Mouse (Mus musculus): ENCODE results near the gene Lrrc20. TPM values are rescaled to one million over a fixed set of nuclear protein-coding genes. Genes with fewer than 3 reads are reported as not detected.
"Not testable (repeated sequence)": the region's sequence is repeated elsewhere in the genome, so short reads cannot be mapped to it uniquely, and the experiment has no call there.

Gene Lrrc20
- polyA plus RNA-seq, 1 experiment from 2014 or later, result 5.3 TPM

DNA sequence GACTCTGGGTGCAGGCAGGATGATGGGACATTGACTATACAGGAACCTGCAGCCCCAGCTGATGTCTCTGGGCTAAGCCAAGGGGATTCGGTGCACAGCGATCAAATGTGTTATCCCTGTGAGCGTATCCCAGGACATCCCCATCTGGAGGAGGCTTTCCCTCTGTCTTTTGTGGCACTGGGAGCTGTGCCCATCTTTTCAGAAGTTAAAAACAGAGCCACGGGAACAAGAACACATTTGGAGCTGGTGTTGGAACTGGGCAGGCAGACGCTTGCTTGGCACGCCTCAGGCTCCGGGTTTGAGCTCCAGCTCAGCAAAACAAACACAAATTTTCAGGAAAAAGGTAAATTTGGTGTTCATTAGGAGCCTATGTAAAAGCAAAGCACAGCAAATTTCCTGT, 122.4 kb downstream of the Lrrc20 start:
- 0 out of 2 replicates have a peak, but pooled peaks cover 3% of the 10 kb centered on the region for H3K27me3 ChIP-seq (ENCODE audit: control insufficient read depth, insufficient read depth, low read length)
- H3K9ac ChIP-seq (replicated peaks; ENCODE audit: low read depth, low read length), result no peak overlapping the region
- 0 out of 2 replicates have a peak, but pooled peaks cover 3% of the 10 kb centered on the region for H3K4me1 ChIP-seq (ENCODE audit: control insufficient read depth, insufficient read depth, low read length)
- H3K4me3 ChIP-seq (ENCODE audit: low read depth, low read length), result no peak overlapping the region
- H3K27ac ChIP-seq (ENCODE audit: low read length), result no peak overlapping the region
- no peaks in the 10 kb centered on the region for H3K36me3 ChIP-seq (ENCODE audit: control insufficient read depth, insufficient read depth, low read length)
- WGBS, result 61% methylated on average over 7 of the region's 7 CpGs
- H3K4me2 ChIP-seq (replicated peaks; ENCODE audit: low read depth, low read length), result no peak overlapping the region
- no peak for ATAC-seq (ENCODE audit: insufficient number of reproducible peaks, insufficient read depth, low FRiP score, low read depth)
- H3K9me3 ChIP-seq (ENCODE audit: control insufficient read depth, low read depth, low read length), result no peaks in the 10 kb centered on the region

DNA sequence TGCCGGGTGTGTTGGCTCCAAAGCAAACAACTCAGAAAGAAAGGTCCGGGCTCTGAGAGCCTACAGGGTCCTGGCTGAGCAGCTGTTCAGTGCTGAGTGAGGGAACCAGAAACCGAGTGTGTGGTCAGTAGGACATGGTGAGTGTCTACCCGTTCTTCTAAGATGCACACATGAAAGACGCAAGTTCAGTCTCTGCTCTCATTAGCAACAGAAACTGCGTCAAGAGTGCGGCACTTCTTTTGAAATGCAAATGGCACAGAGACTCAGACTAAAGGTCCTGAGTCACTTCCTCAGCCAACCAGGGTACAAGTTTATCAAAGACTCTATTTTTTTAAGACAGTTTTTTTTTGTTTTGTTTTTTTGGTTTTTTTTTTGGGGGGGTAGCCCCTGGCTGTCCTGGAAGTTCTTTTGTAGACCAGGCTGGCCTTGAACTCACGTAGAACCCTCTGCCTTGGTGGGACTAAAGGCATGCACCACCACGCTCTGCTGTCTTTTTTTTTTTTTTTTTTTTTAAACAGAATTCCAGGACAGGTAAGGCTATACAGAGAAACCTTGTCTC, 124.0 kb downstream of the Lrrc20 start:
- 0 out of 2 replicates have a peak, but pooled peaks cover 3% of the 10 kb centered on the region for H3K4me1 ChIP-seq (ENCODE audit: control insufficient read depth, insufficient read depth, low read length)
- no peak for ATAC-seq (ENCODE audit: insufficient number of reproducible peaks, insufficient read depth, low FRiP score, low read depth)
- no peak overlapping the region for H3K4me3 ChIP-seq (ENCODE audit: low read depth, low read length)
- H3K4me2 ChIP-seq (replicated peaks; ENCODE audit: low read depth, low read length), result no peak overlapping the region
- H3K9me3 ChIP-seq (ENCODE audit: control insufficient read depth, low read depth, low read length), result no peaks in the 10 kb centered on the region
- WGBS, result 72% methylated on average over 9 of the region's 9 CpGs
- H3K27ac ChIP-seq (ENCODE audit: low read length), result no peak overlapping the region
- H3K9ac ChIP-seq (replicated peaks; ENCODE audit: low read depth, low read length), result no peak overlapping the region
- H3K36me3 ChIP-seq (ENCODE audit: control insufficient read depth, insufficient read depth, low read length), result no peaks in the 10 kb centered on the region
- 0 out of 2 replicates have a peak, but pooled peaks cover under 1% of the 10 kb centered on the region for H3K27me3 ChIP-seq (ENCODE audit: control insufficient read depth, insufficient read depth, low read length)

GRCm38 (mm10) chr10:61602283-61603033, 126.9 kb downstream of the Lrrc20 start:
- Histone ChIP-seq H3K4me3 (ENCODE audit: low read depth, low read length) (no peak overlapping the region), H3K9ac (replicated peaks; ENCODE audit: low read depth, low read length) (no peak overlapping the region), H3K27me3 (ENCODE audit: control insufficient read depth, insufficient read depth, low read length) (no peaks in the 10 kb centered on the region), H3K9me3 (ENCODE audit: control insufficient read depth, low read depth, low read length) (no peaks in the 10 kb centered on the region), H3K36me3 (ENCODE audit: control insufficient read depth, insufficient read depth, low read length) (no peaks in the 10 kb centered on the region), H3K27ac (ENCODE audit: low read length) (no peak overlapping the region), H3K4me2 (replicated peaks; ENCODE audit: low read depth, low read length) (no peak overlapping the region), H3K4me1 (ENCODE audit: control insufficient read depth, insufficient read depth, low read length) (no peaks in the 10 kb centered on the region)
- WGBS, result 17% methylated on average over 14 of the region's 14 CpGs
- ATAC-seq (ENCODE audit: insufficient number of reproducible peaks, insufficient read depth, low FRiP score, low read depth), result no peak; the same call in 1 of the 2 replicates

DNA sequence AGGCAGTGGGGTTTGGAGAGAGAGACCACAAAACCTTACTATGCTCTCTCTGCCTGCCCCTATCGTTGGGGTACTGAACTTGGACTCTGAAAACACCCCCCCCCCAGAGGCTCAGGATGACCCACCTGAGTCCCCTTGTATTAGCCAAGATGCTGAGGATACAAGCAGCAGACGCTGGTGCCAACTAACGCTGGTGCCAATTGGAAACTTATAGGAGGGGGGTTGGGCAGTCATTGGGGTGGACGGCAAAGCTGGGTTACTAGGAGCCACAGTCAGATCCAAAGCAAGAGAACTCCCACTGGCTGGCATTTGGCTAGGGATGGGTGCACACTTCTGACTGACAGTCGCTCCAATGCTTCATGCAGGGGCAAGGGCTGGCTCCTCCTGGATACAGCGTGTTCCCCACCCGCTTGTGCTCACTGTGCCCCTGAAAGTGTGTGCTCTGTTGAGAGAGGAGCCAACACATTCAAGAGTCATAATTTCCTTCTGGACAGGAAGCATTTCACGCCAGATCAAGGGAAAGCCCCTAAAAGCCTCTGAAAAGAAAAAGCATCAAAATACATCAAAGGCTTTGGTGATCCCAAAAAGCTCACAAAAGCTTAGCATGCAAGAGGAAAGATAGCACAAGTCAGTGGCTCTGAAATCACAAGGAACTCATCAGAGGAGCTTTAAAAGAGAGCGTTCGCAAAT, 128.9 kb downstream of the Lrrc20 start:
- ATAC-seq (ENCODE audit: insufficient number of reproducible peaks, insufficient read depth, low FRiP score, low read depth), result no peak
- no peaks in the 10 kb centered on the region for H3K9me3 ChIP-seq (ENCODE audit: control insufficient read depth, low read depth, low read length)
- no peak overlapping the region for H3K4me2 ChIP-seq (replicated peaks; ENCODE audit: low read depth, low read length)
- H3K4me3 ChIP-seq (ENCODE audit: low read depth, low read length), result no peak overlapping the region
- H3K4me1 ChIP-seq (ENCODE audit: control insufficient read depth, insufficient read depth, low read length), result no peaks in the 10 kb centered on the region
- no peak overlapping the region for H3K9ac ChIP-seq (replicated peaks; ENCODE audit: low read depth, low read length)
- 77% methylated on average over 10 of the region's 10 CpGs for WGBS
- H3K27me3 ChIP-seq (ENCODE audit: control insufficient read depth, insufficient read depth, low read length), result no peaks in the 10 kb centered on the region
- H3K27ac ChIP-seq (ENCODE audit: low read length), result no peak overlapping the region
- H3K36me3 ChIP-seq (ENCODE audit: control insufficient read depth, insufficient read depth, low read length), result no peaks in the 10 kb centered on the region

GRCm38 (mm10) chr10:61605381-61605780, 129.8 kb downstream of the Lrrc20 start:
- not testable (repeated sequence) for H3K4me1 ChIP-seq (ENCODE audit: control insufficient read depth, insufficient read depth, low read length); H3K27ac ChIP-seq (ENCODE audit: low read length); H3K4me3 ChIP-seq (ENCODE audit: low read depth, low read length); H3K9me3 ChIP-seq (ENCODE audit: control insufficient read depth, low read depth, low read length); H3K4me2 ChIP-seq (replicated peaks; ENCODE audit: low read depth, low read length); H3K9ac ChIP-seq (replicated peaks; ENCODE audit: low read depth, low read length); H3K36me3 ChIP-seq (ENCODE audit: control insufficient read depth, insufficient read depth, low read length); H3K27me3 ChIP-seq (ENCODE audit: control insufficient read depth, insufficient read depth, low read length); ATAC-seq (ENCODE audit: insufficient number of reproducible peaks, insufficient read depth, low FRiP score, low read depth)
- 73% methylated on average over 11 of the region's 11 CpGs for WGBS

DNA sequence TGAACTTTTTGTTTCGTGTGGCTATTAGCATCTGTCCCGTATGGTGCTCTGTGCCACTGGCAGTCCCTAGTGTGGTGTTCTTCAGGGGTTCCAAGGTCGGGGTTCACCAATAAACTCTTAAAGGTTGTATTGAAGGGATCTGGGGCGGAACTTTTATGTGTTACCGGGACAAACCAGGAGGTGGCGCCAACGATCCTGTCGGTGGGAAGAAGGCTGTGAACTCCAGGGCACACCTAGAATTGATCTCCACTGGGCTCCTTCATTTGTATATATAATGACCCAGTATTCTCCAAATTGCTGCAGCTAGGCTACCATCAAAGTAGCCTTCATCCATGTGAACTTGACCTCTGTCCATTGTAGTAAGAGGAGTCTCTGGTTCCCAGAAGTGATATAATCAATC, 130.2 kb downstream of the Lrrc20 start:
- H3K9me3 ChIP-seq (ENCODE audit: control insufficient read depth, low read depth, low read length), result no peaks in the 10 kb centered on the region
- H3K4me3 ChIP-seq (ENCODE audit: low read depth, low read length), result no peak overlapping the region
- ATAC-seq (ENCODE audit: insufficient number of reproducible peaks, insufficient read depth, low FRiP score, low read depth), result no peak
- no peak overlapping the region for H3K27ac ChIP-seq (ENCODE audit: low read length)
- no peaks in the 10 kb centered on the region for H3K4me1 ChIP-seq (ENCODE audit: control insufficient read depth, insufficient read depth, low read length)
- H3K4me2 ChIP-seq (replicated peaks; ENCODE audit: low read depth, low read length), result no peak overlapping the region
- H3K36me3 ChIP-seq (ENCODE audit: control insufficient read depth, insufficient read depth, low read length), result no peaks in the 10 kb centered on the region
- 15% methylated on average over 8 of the region's 8 CpGs for WGBS
- no peak overlapping the region for H3K9ac ChIP-seq (replicated peaks; ENCODE audit: low read depth, low read length)
- H3K27me3 ChIP-seq (ENCODE audit: control insufficient read depth, insufficient read depth, low read length), result no peaks in the 10 kb centered on the region

DNA sequence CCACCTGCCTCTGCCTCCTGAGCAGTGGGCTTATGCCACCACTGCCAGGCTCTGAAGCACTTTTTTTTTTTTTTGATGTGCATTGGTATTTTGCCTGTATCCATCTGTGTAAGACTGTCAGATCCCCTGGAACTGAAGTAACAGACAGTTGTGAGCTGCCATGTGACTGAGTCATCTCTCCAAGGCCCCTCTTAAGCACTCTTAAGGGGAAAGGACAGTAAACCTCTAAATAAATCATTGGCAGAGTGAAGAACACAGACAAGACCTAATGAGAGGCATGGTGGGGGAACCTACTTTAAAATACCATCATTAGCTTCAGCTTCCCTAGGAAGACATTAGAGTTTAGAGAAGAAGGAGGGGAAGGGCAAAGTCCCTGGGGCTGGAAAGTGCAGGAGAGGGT, 132.6 kb downstream of the Lrrc20 start:
- H3K4me3 ChIP-seq (ENCODE audit: low read depth, low read length), result no peak overlapping the region
- no peaks in the 10 kb centered on the region for H3K27me3 ChIP-seq (ENCODE audit: control insufficient read depth, insufficient read depth, low read length)
- no peak overlapping the region for H3K27ac ChIP-seq (ENCODE audit: low read length)
- H3K4me2 ChIP-seq (replicated peaks; ENCODE audit: low read depth, low read length), result no peak overlapping the region
- H3K4me1 ChIP-seq (ENCODE audit: control insufficient read depth, insufficient read depth, low read length), result no peaks in the 10 kb centered on the region
- H3K9ac ChIP-seq (replicated peaks; ENCODE audit: low read depth, low read length), result no peak overlapping the region
- no peak for ATAC-seq (ENCODE audit: insufficient number of reproducible peaks, insufficient read depth, low FRiP score, low read depth)
- H3K36me3 ChIP-seq (ENCODE audit: control insufficient read depth, insufficient read depth, low read length), result no peaks in the 10 kb centered on the region
- H3K9me3 ChIP-seq (ENCODE audit: control insufficient read depth, low read depth, low read length), result no peaks in the 10 kb centered on the region

GRCm38 (mm10) chr10:61610650-61611235, 135.1 kb downstream of the Lrrc20 start:
- ATAC-seq (ENCODE audit: insufficient number of reproducible peaks, insufficient read depth, low FRiP score, low read depth), result no peak
- Histone ChIP-seq H3K9ac (replicated peaks; ENCODE audit: low read depth, low read length) (no peak overlapping the region), H3K36me3 (ENCODE audit: control insufficient read depth, insufficient read depth, low read length) (no peaks in the 10 kb centered on the region), H3K4me3 (ENCODE audit: low read depth, low read length) (no peak overlapping the region), H3K9me3 (ENCODE audit: control insufficient read depth, low read depth, low read length) (no peaks in the 10 kb centered on the region), H3K4me1 (ENCODE audit: control insufficient read depth, insufficient read depth, low read length) (no peaks in the 10 kb centered on the region), H3K27me3 (ENCODE audit: control insufficient read depth, insufficient read depth, low read length) (no peaks in the 10 kb centered on the region), H3K4me2 (replicated peaks; ENCODE audit: low read depth, low read length) (no peak overlapping the region), H3K27ac (ENCODE audit: low read length) (no peak overlapping the region)
- 69% methylated on average over 8 of the region's 8 CpGs for WGBS

Measured in stomach, embryonic 14.5 days (tissue).